In genomic region chr11:102924557-102925350, GRCm38 (mm10) we compare ENCODE assay signal across 8 mouse cellular contexts. TPM values are rescaled to one million over a fixed set of nuclear protein-coding genes. Genes with fewer than 3 reads are reported as not detected.
DNase-seq lines count a peak whose midpoint lies in the region; ATAC-seq and TF ChIP-seq lines count a peak whose summit lies in the region.

Gene Kif18b, minus strand, starts transcription at chr11:102925124.

- H3K4me3 ChIP-seq in cortical plate, adult 2 months (ENCODE audit: insufficient read depth, low read length), result peak within 1 kb of the TSS; percentile 37
- H3K4me3 ChIP-seq in megakaryocyte, embryonic 14.5 days (replicated peaks), result peak within 1 kb of the TSS; percentile 98

- H3K27me3 ChIP-seq in megakaryocyte, embryonic 14.5 days (replicated peaks), result peaks cover 4% of the 10 kb centered on the region

- TF ChIP-seq POLR2A in cortical plate, adult 2 months (IDR thresholded peaks at IDR 0.05; ENCODE audit: extremely low read depth, insufficient read depth, low read length), result no peak; the same call in 1 of the 2 replicates

- no peaks in the 10 kb centered on the region for H3K9me3 ChIP-seq in megakaryocyte, embryonic 14.5 days

- TF ChIP-seq CTCF in cortical plate, adult 2 months (IDR thresholded peaks at IDR 0.05; ENCODE audit: extremely low read depth, insufficient read depth, low read length), result no peak

- ATAC-seq in activated CD4-positive, CD25-positive, alpha-beta regulatory T cell, adult 4 months, result peak; percentile 95

- no peaks in the 10 kb centered on the region for H3K4me1 ChIP-seq in cortical plate, adult 2 months (ENCODE audit: control insufficient read depth, insufficient read depth, low read length)
- peaks cover 41% of the 10 kb centered on the region for H3K4me1 ChIP-seq in megakaryocyte, embryonic 14.5 days

- peak; percentile 85 to 91 for DNase-seq in gastrocnemius, adult 8-10 months (ENCODE audit: low spot score in 2 of 2)
- peak; percentile 94 for DNase-seq in hindlimb bud, embryonic 11.5 days (ENCODE audit: extremely low spot score, low read depth, low spot score)
- DNase-seq in left cerebral cortex, adult 8-10 months (ENCODE audit: low spot score in 2 of 2), result peak; percentile 81 to 92
- DNase-seq in right cerebral cortex, postnatal 10 days (ENCODE audit: low spot score in 2 of 2), result peak; percentile 98
- DNase-seq in urinary bladder, postnatal 25 days (ENCODE audit: low spot score), result peak; percentile 88

- peaks cover 16% of the 10 kb centered on the region for H3K36me3 ChIP-seq in megakaryocyte, embryonic 14.5 days (replicated peaks; ENCODE audit: low read length)

- H3K27ac ChIP-seq in cortical plate, adult 2 months (ENCODE audit: insufficient read depth, low read length), result no peak within 1 kb of the TSS

RNA-seq across cellular contexts. Expression of gene Kif18b, which starts in this region (rescaled TPM):
- polyA plus RNA-seq in activated CD4-positive, CD25-positive, alpha-beta regulatory T cell, adult 4 months (2017; shearing (Covaris generic)), result 1 to 10 TPM; 1.6 to 1.9 TPM
- polyA plus RNA-seq in cortical plate, adult 2 months (2012; rRNA removed), result 0.17 and 0.40 TPM in 2 replicates
- not detected for total RNA-seq in gastrocnemius, adult 8-10 months (2022)
- total RNA-seq in left cerebral cortex, adult 8-10 months (2022), result under 1 TPM in 1 of 4 experiments, not detected in 3; 0.17 TPM
- polyA plus RNA-seq in megakaryocyte, embryonic 14.5 days (2012; ENCODE audit: insufficient read depth, low replicate concordance), result 11.5 and 18.4 TPM in 2 replicates

Comparison
In these comparisons a context has a peak if more than half of its experiments do, and no peak if none do; other contexts are left out.
1. Peak in DNase-seq in gastrocnemius, adult 8-10 months; RNA of the gene not detected or under 1 TPM.
2. Peak in DNase-seq in left cerebral cortex, adult 8-10 months; RNA of the gene not detected or under 1 TPM.